Mouse (Mus musculus): ENCODE results near the gene Dnmt3a.
A peak's percentile ranks its signal among the peaks of the same experiment; 100 is the strongest.

Dnmt3a gene

GRCm38 (mm10) chr12:3805852-3806251 is at the start of gene Dnmt3a:
Dnmt3a (plus strand) TSS chr12:3806007.
- peak in 1 of 2 experiments; percentile 34 for DNase-seq

- no peak for DNase-seq
These were observed 49.6 kb upstream of the Dnmt3a start for GRCm38 (mm10) chr12:3756216-3756615.

- no peak for DNase-seq
These were observed 47.7 kb upstream of the Dnmt3a start for GRCm38 (mm10) chr12:3758127-3758526.

GRCm38 (mm10) chr12:3759419-3759818 is 46.4 kb upstream of the Dnmt3a start:
- DNase-seq: peak in 1 of 2 experiments; percentile 21

- no peak for DNase-seq
These were observed 44.8 kb upstream of the Dnmt3a start for GRCm38 (mm10) chr12:3760876-3761590.

- DNase-seq: no peak
These were observed 44.1 kb upstream of the Dnmt3a start for GRCm38 (mm10) chr12:3761591-3762295.

- no peak for DNase-seq
These were observed 41.5 kb upstream of the Dnmt3a start for GRCm38 (mm10) chr12:3764191-3764804.

- DNase-seq: no peak
These were observed 38.4 kb upstream of the Dnmt3a start for GRCm38 (mm10) chr12:3767360-3767759.

- DNase-seq: no peak
These were observed 37.4 kb upstream of the Dnmt3a start for GRCm38 (mm10) chr12:3768391-3768790.

- no peak for DNase-seq
These were observed 35.3 kb upstream of the Dnmt3a start for GRCm38 (mm10) chr12:3770546-3770945.

GRCm38 (mm10) chr12:3771080-3771479 is 34.7 kb upstream of the Dnmt3a start:
- no peak for DNase-seq

GRCm38 (mm10) chr12:3773643-3774042 is 32.2 kb upstream of the Dnmt3a start:
- DNase-seq: no peak

GRCm38 (mm10) chr12:3776015-3776414 is 29.8 kb upstream of the Dnmt3a start:
- DNase-seq: no peak

GRCm38 (mm10) chr12:3777682-3778081 is 28.1 kb upstream of the Dnmt3a start:
- no peak for DNase-seq

- no peak for DNase-seq
These were observed 27.5 kb upstream of the Dnmt3a start for GRCm38 (mm10) chr12:3778286-3778685.

GRCm38 (mm10) chr12:3779639-3780038 is 26.2 kb upstream of the Dnmt3a start:
- no peak for DNase-seq

GRCm38 (mm10) chr12:3780405-3780891 is 25.4 kb upstream of the Dnmt3a start:
- peak; percentile 51 to 66 for DNase-seq

- peak; percentile 17 to 23 for DNase-seq
These were observed 24.8 kb upstream of the Dnmt3a start for GRCm38 (mm10) chr12:3780931-3781471.

GRCm38 (mm10) chr12:3781482-3781881 is 24.3 kb upstream of the Dnmt3a start:
- DNase-seq: peak; percentile 84 to 85

- no peak for DNase-seq
These were observed 22.5 kb upstream of the Dnmt3a start for GRCm38 (mm10) chr12:3783196-3783825.

GRCm38 (mm10) chr12:3784258-3784657 is 21.5 kb upstream of the Dnmt3a start:
- no peak for DNase-seq

GRCm38 (mm10) chr12:3784729-3785128 is 21.1 kb upstream of the Dnmt3a start:
- DNase-seq: no peak

GRCm38 (mm10) chr12:3787041-3787440 is 18.8 kb upstream of the Dnmt3a start:
- DNase-seq: no peak

Data from thymus, adult 18-20 months (tissue).